Mouse (Mus musculus) cerebellum, postnatal 4 days (tissue): ENCODE data around the gene Traip.
"Not testable (repeated sequence)": the region's sequence is repeated elsewhere in the genome, so short reads cannot be mapped to it uniquely, and the experiment has no call there.

Source experiments
- DNase-seq, 2 experiments: peaks; one replicate each; pipeline ENCODE4 v3.0.0; 2022; ENCODE audit warnings: low spot score in 2 of 2, mixed read lengths in 1 of 2

Gene Traip

GRCm38 (mm10) chr9:108001922-108002770 lies 52.2 kb downstream of the Traip start, which contains the start of gene Ip6k1:
Ip6k1 (plus strand) TSS chr9:108002501.
- DNase-seq, result peak; percentile 100

GRCm38 (mm10) chr9:108002778-108003530 lies 53.0 kb downstream of the Traip start:
- DNase-seq, result no peak

GRCm38 (mm10) chr9:108003531-108003890 lies 53.6 kb downstream of the Traip start:
- no peak for DNase-seq

- no peak for DNase-seq
These were observed 58.1 kb downstream of the Traip start for GRCm38 (mm10) chr9:108008041-108008440.

- DNase-seq, result no peak
These were observed 60.4 kb downstream of the Traip start for GRCm38 (mm10) chr9:108010385-108010784.

- DNase-seq, result not testable (repeated sequence)
These were observed 63.6 kb downstream of the Traip start for GRCm38 (mm10) chr9:108013577-108013976.

- no peak for DNase-seq
These were observed 67.2 kb downstream of the Traip start for GRCm38 (mm10) chr9:108017127-108017526.

- no peak for DNase-seq
These were observed 70.8 kb downstream of the Traip start for GRCm38 (mm10) chr9:108020741-108021140.
